Mouse (Mus musculus): ENCODE measurements around the gene Bcan.

DNA sequence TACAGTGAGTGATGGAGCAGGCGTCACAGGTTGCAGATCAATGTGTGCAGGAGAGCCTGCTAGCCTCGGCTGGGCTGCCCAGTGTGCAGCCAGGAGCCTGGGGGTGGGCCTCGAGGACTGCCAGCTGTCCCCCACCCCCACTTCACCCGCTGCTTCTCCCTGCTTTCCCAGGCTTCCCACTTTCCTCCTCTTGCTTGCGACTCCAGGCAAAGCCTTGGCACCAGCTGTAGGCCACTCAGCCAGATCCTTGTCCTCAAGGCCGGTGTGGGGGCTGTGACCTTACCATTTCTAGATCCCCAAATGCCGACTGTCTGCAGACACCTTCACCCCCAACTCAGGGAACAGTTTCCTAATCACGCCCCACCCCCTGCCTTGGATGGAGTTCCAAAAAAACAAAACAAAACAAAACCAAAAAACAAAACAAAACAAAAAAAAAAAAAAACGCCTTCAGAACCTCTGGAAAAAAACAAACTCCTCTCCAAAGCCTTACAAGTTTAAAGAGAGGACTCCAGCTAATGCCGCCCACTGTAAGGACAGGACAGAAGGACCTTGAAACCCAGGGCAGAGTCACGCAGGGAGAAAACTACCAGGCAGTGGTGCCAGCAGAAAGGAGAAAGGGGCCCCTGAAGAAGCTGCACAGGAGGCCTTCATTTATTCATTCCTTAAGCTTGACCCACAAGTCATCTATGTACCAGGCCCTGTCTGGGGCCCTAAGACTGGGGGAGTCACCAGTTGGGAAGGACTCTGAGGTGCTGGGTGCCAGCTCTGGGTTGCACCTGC lies 976 bp upstream of the Bcan start:
- TF ChIP-seq POLR2A (IDR thresholded peaks at IDR 0.05; ENCODE audit: insufficient read length, low read depth) (no peak), MYOD1 (IDR thresholded peaks at IDR 0.05; ENCODE audit: control insufficient read depth in 1 of 3, insufficient read length in 2 of 3, low read depth in 2 of 3) (no peak)
